Mouse (Mus musculus) forebrain, embryonic 14.5 days (tissue): ENCODE results near the gene Abcc6. TPM values are rescaled to one million over a fixed set of nuclear protein-coding genes. Genes with fewer than 3 reads are reported as not detected.

Experiments
- ATAC-seq: fragments of 200-750 bp; cut with Nextera tagmentation; 2 replicates; pipeline ENCODE4 v1.8.0; 2017; ENCODE audit warnings: mild to moderate bottlenecking, moderate library complexity
- DNase-seq: peaks from one replicate; pipeline ENCODE4 v3.0.0-alpha.2; 2015; ENCODE audit warnings: low spot score
- H3K27ac ChIP-seq: fragments of 300-500 bp; sonication (generic); 2 replicates; pipeline ENCODE4 v1.5.1; 2014; ENCODE audit warnings: low read depth, mild to moderate bottlenecking, control low read depth, low read length, moderate library complexity
- H3K27me3 ChIP-seq: fragments of 300-500 bp; sonication (generic); replicated peaks from 2 replicates; pipeline ENCODE4 v1.6.1; 2014; ENCODE audit warnings: low read length, control low read depth, mixed read lengths; ENCODE audit not compliant: control insufficient read depth, insufficient read depth
- H3K36me3 ChIP-seq: fragments of 300-500 bp; sonication (generic); 2 replicates; pipeline ENCODE4 v1.6.1; 2014; ENCODE audit warnings: low read length, control low read depth; ENCODE audit not compliant: control insufficient read depth, insufficient read depth
- H3K4me1 ChIP-seq: fragments of 300-500 bp; sonication (generic); 2 replicates; pipeline ENCODE4 v1.6.1; 2014; ENCODE audit warnings: antibody characterized with exemption, low read length, control low read depth; ENCODE audit not compliant: control insufficient read depth, insufficient read depth
- H3K4me2 ChIP-seq: fragments of 300-500 bp; sonication (generic); 2 replicates; pipeline ENCODE4 v1.6.1; 2014; ENCODE audit warnings: mild to moderate bottlenecking, control low read depth, low read length
- H3K4me3 ChIP-seq: fragments of 300-500 bp; sonication (generic); 2 replicates; pipeline ENCODE4 v1.5.1; 2014; ENCODE audit warnings: low read depth, low read length, control low read depth
- H3K9ac ChIP-seq: fragments of 300-500 bp; sonication (generic); 2 replicates; pipeline ENCODE4 v1.6.1; 2014; ENCODE audit warnings: mild to moderate bottlenecking, low read length, control low read depth, moderate library complexity
- H3K9me3 ChIP-seq: fragments of 300-500 bp; sonication (generic); replicated peaks from 2 replicates; pipeline ENCODE4 v1.6.1; 2016; ENCODE audit warnings: low read length, control low read depth, mixed read lengths; ENCODE audit not compliant: control insufficient read depth
- WGBS: fragments of 180-500 bp; shearing (Covaris S2); extraction: QIAGEN DNeasy Blood & Tissue Kit; methylation state at CpG from one replicate; pipeline ENCODE4 v1.1.7; 2014; 5-methylcytosine and 5-hydroxymethylcytosine counted together
- polyA plus RNA-seq: library from polyadenylated mRNA; unstranded; fragments of >200 nt; fragmentation: Nextera tagmentation; extraction: Ambion mirVana; gene quantifications from 2 replicates; pipeline ENCODE4 v1.2.1, GENCODE M21; 2014

The Abcc6 gene
- polyA plus RNA-seq = 0.30 and 0.33 TPM in 2 replicates

- H3K27ac ChIP-seq = no peak within 1 kb of the TSS
- ATAC-seq (no peak), DNase-seq (no peak)
- H3K36me3 ChIP-seq = no peaks in the 10 kb centered on the region
- no peaks in the 10 kb centered on the region for H3K9me3 ChIP-seq
- no peak within 1 kb of the TSS for H3K4me3 ChIP-seq
- 6% methylated on average over 11 of the region's 11 CpGs for WGBS
- no peaks in the 10 kb centered on the region for H3K27me3 ChIP-seq
- peaks cover 10% of the 10 kb centered on the region for H3K4me1 ChIP-seq
- H3K9ac ChIP-seq = no peak within 1 kb of the TSS; the same call in 1 of the 2 replicates
- H3K4me2 ChIP-seq = no peak within 1 kb of the TSS
Measured at GRCm38 (mm10) chr7:46030145-46030488, at the start of gene Abcc6. TSS of gene Abcc6 (minus strand) at chr7:46030302.

- Histone ChIP-seq H3K27ac (no peak overlapping the region), H3K27me3 (no peaks in the 10 kb centered on the region), H3K9ac (no peak overlapping the region), H3K4me3 (no peak overlapping the region), H3K4me2 (no peak overlapping the region), H3K9me3 (no peaks in the 10 kb centered on the region), H3K36me3 (peaks cover 81% of the 10 kb centered on the region), H3K4me1 (no peaks in the 10 kb centered on the region)
- ATAC-seq (peak; percentile 88), DNase-seq (peak; percentile 76)
- WGBS = 58% methylated on average over 12 of the region's 12 CpGs
Measured at GRCm38 (mm10) chr7:46077675-46078074, 47.6 kb upstream of the Abcc6 start.

GRCm38 (mm10) chr7:46076844-46077243, 46.7 kb upstream of the Abcc6 start:
- 84% methylated on average over 7 of the region's 7 CpGs for WGBS
- no peaks in the 10 kb centered on the region for H3K27me3 ChIP-seq
- peaks cover 81% of the 10 kb centered on the region for H3K36me3 ChIP-seq
- no peak overlapping the region for H3K27ac ChIP-seq
- no peak for ATAC-seq
- H3K4me3 ChIP-seq = no peak overlapping the region
- H3K9ac ChIP-seq = no peak overlapping the region
- DNase-seq = no peak
- no peak overlapping the region for H3K4me2 ChIP-seq
- H3K9me3 ChIP-seq = no peaks in the 10 kb centered on the region
- H3K4me1 ChIP-seq = no peaks in the 10 kb centered on the region

GRCm38 (mm10) chr7:46068831-46069230, 38.7 kb upstream of the Abcc6 start:
- Histone ChIP-seq H3K27ac (no peak overlapping the region), H3K9ac (no peak overlapping the region), H3K4me3 (no peak overlapping the region), H3K4me2 (no peak overlapping the region), H3K4me1 (no peaks in the 10 kb centered on the region), H3K36me3 (peaks cover 83% of the 10 kb centered on the region), H3K9me3 (no peaks in the 10 kb centered on the region), H3K27me3 (no peaks in the 10 kb centered on the region)
- ATAC-seq (no peak), DNase-seq (no peak)
- 93% methylated on average over 8 of the region's 8 CpGs for WGBS

- Histone ChIP-seq H3K27ac (no peak overlapping the region), H3K4me2 (no peak overlapping the region), H3K4me3 (no peak overlapping the region), H3K9me3 (no peaks in the 10 kb centered on the region), H3K36me3 (peaks cover 78% of the 10 kb centered on the region), H3K27me3 (no peaks in the 10 kb centered on the region), H3K9ac (no peak overlapping the region), H3K4me1 (no peaks in the 10 kb centered on the region)
- DNase-seq (no peak), ATAC-seq (no peak)
- WGBS = 96% methylated on average over 6 of the region's 6 CpGs
Measured at GRCm38 (mm10) chr7:46063296-46063695, 33.2 kb upstream of the Abcc6 start.

GRCm38 (mm10) chr7:46061614-46062013, 31.5 kb upstream of the Abcc6 start:
- H3K9me3 ChIP-seq = no peaks in the 10 kb centered on the region
- peaks cover 80% of the 10 kb centered on the region for H3K36me3 ChIP-seq
- no peak overlapping the region for H3K9ac ChIP-seq
- no peak overlapping the region for H3K4me2 ChIP-seq
- H3K27me3 ChIP-seq = no peaks in the 10 kb centered on the region
- no peaks in the 10 kb centered on the region for H3K4me1 ChIP-seq
- DNase-seq = no peak
- ATAC-seq = no peak
- H3K4me3 ChIP-seq = no peak overlapping the region
- no peak overlapping the region for H3K27ac ChIP-seq
- 95% methylated on average over 16 of the region's 16 CpGs for WGBS

- Histone ChIP-seq H3K27ac (no peak overlapping the region), H3K4me3 (no peak overlapping the region), H3K36me3 (peaks cover 80% of the 10 kb centered on the region), H3K27me3 (no peaks in the 10 kb centered on the region), H3K4me2 (no peak overlapping the region), H3K9ac (no peak overlapping the region), H3K9me3 (no peaks in the 10 kb centered on the region), H3K4me1 (no peaks in the 10 kb centered on the region)
- 93% methylated on average over 8 of the region's 8 CpGs for WGBS
- ATAC-seq (no peak), DNase-seq (no peak)
Measured at GRCm38 (mm10) chr7:46060688-46061087, 30.6 kb upstream of the Abcc6 start.

GRCm38 (mm10) chr7:46058882-46059281, 28.8 kb upstream of the Abcc6 start:
- Histone ChIP-seq H3K4me2 (no peak overlapping the region), H3K4me3 (no peak overlapping the region), H3K27ac (no peak overlapping the region), H3K9me3 (no peaks in the 10 kb centered on the region), H3K27me3 (no peaks in the 10 kb centered on the region), H3K9ac (no peak overlapping the region), H3K4me1 (no peaks in the 10 kb centered on the region), H3K36me3 (peaks cover 90% of the 10 kb centered on the region)
- ATAC-seq (no peak), DNase-seq (no peak)
- 95% methylated on average over 11 of the region's 11 CpGs for WGBS

GRCm38 (mm10) chr7:46053566-46053965, 23.5 kb upstream of the Abcc6 start:
- H3K36me3 ChIP-seq = peaks cover 68% of the 10 kb centered on the region

More at GRCm38 (mm10) chr7:46053566-46053965, 23.5 kb upstream of the Abcc6 start:
- Histone ChIP-seq H3K4me1 (no peaks in the 10 kb centered on the region), H3K27me3 (no peaks in the 10 kb centered on the region), H3K27ac (no peak overlapping the region), H3K9ac (no peak overlapping the region), H3K4me2 (no peak overlapping the region), H3K4me3 (no peak overlapping the region), H3K9me3 (no peaks in the 10 kb centered on the region)
- DNase-seq = no peak
- WGBS = 74% methylated on average over 3 of the region's 3 CpGs
- no peak for ATAC-seq
